Mouse (Mus musculus): ENCODE measurements around the gene Trub2.

Gene Trub2

GRCm38 (mm10) chr2:29787937-29788681 lies at the start of gene Trub2:
Trub2 (minus strand) TSS chr2:29788502.
- CTCF ChIA-PET = no interaction called here

GRCm38 (mm10) chr2:29835391-29835899 lies 47.1 kb upstream of the Trub2 start:
- CTCF ChIA-PET = no interaction called here

- CTCF ChIA-PET = interaction anchor here (0.7 kb wide), 2 partner anchors 17 to 35 kb away, joined by 4 to 8 read pairs; no protein-coding TSS in a partner anchor
These were observed 45.5 kb upstream of the Trub2 start for GRCm38 (mm10) chr2:29833796-29834195.

- CTCF ChIA-PET = no interaction called here
These were observed 42.8 kb upstream of the Trub2 start for GRCm38 (mm10) chr2:29831106-29831505.

- CTCF ChIA-PET = interaction anchor here (0.7 to 1.4 kb wide), 2 partner anchors 22 to 1314 kb away, joined by 3 to 4 read pairs; partner anchors contain the start of gene Fnbp1
These were observed 39.4 kb upstream of the Trub2 start for GRCm38 (mm10) chr2:29827709-29828024.

GRCm38 (mm10) chr2:29826926-29827708 lies 38.8 kb upstream of the Trub2 start:
- CTCF ChIA-PET = interaction anchor here (0.6 to 1.4 kb wide), 2 partner anchors 22 to 29 kb away, joined by 3 read pairs; no protein-coding TSS in a partner anchor

- CTCF ChIA-PET = interaction anchor here (0.6 to 1.4 kb wide), 2 partner anchors 23 to 28 kb away, joined by 3 read pairs; no protein-coding TSS in a partner anchor
These were observed 38.1 kb upstream of the Trub2 start for GRCm38 (mm10) chr2:29826318-29826925.

- CTCF ChIA-PET = no interaction called here
These were observed 31.9 kb upstream of the Trub2 start, which contains the start of gene Urm1 for GRCm38 (mm10) chr2:29820025-29820817. Urm1 (plus strand) TSS chr2:29820075.

GRCm38 (mm10) chr2:29819363-29819762 lies 31.1 kb upstream of the Trub2 start:
- CTCF ChIA-PET = no interaction called here

GRCm38 (mm10) chr2:29817426-29818232 lies 29.3 kb upstream of the Trub2 start:
- CTCF ChIA-PET = interaction anchor here (0.5 to 0.9 kb wide), 2 partner anchors 12 to 16 kb away, joined by 3 to 8 read pairs; no protein-coding TSS in a partner anchor

- CTCF ChIA-PET = interaction anchor here (0.5 to 1.0 kb wide), 2 partner anchors 95 to 141 kb away, joined by 3 to 7 read pairs; no protein-coding TSS in a partner anchor
These were observed 27.5 kb upstream of the Trub2 start for GRCm38 (mm10) chr2:29815678-29816371.

- CTCF ChIA-PET = no interaction called here
These were observed 15.1 kb upstream of the Trub2 start for GRCm38 (mm10) chr2:29803400-29803831.

- CTCF ChIA-PET = no interaction called here
These were observed 14.5 kb upstream of the Trub2 start for GRCm38 (mm10) chr2:29802827-29803201.

- CTCF ChIA-PET = interaction anchor here (0.6 kb wide), 4 partner anchors 27 to 757 kb away, joined by 3 to 12 read pairs (median 4); no protein-coding TSS in a partner anchor
These were observed 13.9 kb upstream of the Trub2 start, which contains the start of gene Slc27a4 for GRCm38 (mm10) chr2:29802075-29802826. Slc27a4 (plus strand) TSS chr2:29802634.

- CTCF ChIA-PET = interaction anchor here (1.2 kb wide), 1 partner anchor 29 kb away, joined by 3 read pairs; no protein-coding TSS in a partner anchor
These were observed 4.6 kb upstream of the Trub2 start for GRCm38 (mm10) chr2:29792772-29793487.

- CTCF ChIA-PET = no interaction called here
These were observed 991 bp downstream of the Trub2 start, which contains the start of gene Coq4 for GRCm38 (mm10) chr2:29787104-29787917. Coq4 (plus strand) TSS chr2:29787493.

- CTCF ChIA-PET = interaction anchor here (0.6 kb wide), 1 partner anchor 348 kb away, joined by 4 read pairs; no protein-coding TSS in a partner anchor
These were observed 4.0 kb downstream of the Trub2 start for GRCm38 (mm10) chr2:29784290-29784689.
